Mouse (Mus musculus) kidney, embryonic 15.5 days (tissue): ENCODE results near the gene Arfgap3. TPM values are rescaled to one million over a fixed set of nuclear protein-coding genes. Genes with fewer than 3 reads are reported as not detected.
"Not testable (repeated sequence)": the region's sequence is repeated elsewhere in the genome, so short reads cannot be mapped to it uniquely, and the experiment has no call there.

Experiments
- ATAC-seq: fragments of 200-750 bp; cut with Nextera tagmentation; replicated peaks from 2 replicates; pipeline ENCODE4 v1.8.0; 2017; ENCODE audit warnings: moderate TSS enrichment; ENCODE audit not compliant: low FRiP score
- H3K27ac ChIP-seq: fragments of 300-500 bp; sonication (generic); 2 replicates; pipeline ENCODE4 v1.5.1; 2015; ENCODE audit warnings: mild to moderate bottlenecking, inconsistent platforms
- H3K27me3 ChIP-seq: fragments of 300-500 bp; sonication (generic); 2 replicates; pipeline ENCODE4 v1.6.1; 2015; ENCODE audit warnings: inconsistent platforms
- H3K36me3 ChIP-seq: fragments of 300-500 bp; sonication (generic); 2 replicates; pipeline ENCODE4 v1.6.1; 2015; ENCODE audit warnings: inconsistent platforms
- H3K4me1 ChIP-seq: fragments of 300-500 bp; sonication (generic); 2 replicates; pipeline ENCODE4 v1.6.1; 2015; ENCODE audit warnings: inconsistent platforms
- H3K4me2 ChIP-seq: fragments of 300-500 bp; sonication (generic); 2 replicates; pipeline ENCODE4 v1.6.1; 2015; ENCODE audit warnings: moderate library complexity, mild to moderate bottlenecking, inconsistent platforms
- H3K4me3 ChIP-seq: fragments of 300-500 bp; sonication (generic); replicated peaks from 2 replicates; pipeline ENCODE4 v1.5.1; 2015; ENCODE audit warnings: mild to moderate bottlenecking, inconsistent platforms
- H3K9ac ChIP-seq: fragments of 300-500 bp; sonication (generic); 2 replicates; pipeline ENCODE4 v1.6.1; 2015; ENCODE audit warnings: mild to moderate bottlenecking, inconsistent platforms
- H3K9me3 ChIP-seq: fragments of 300-500 bp; sonication (generic); replicated peaks from 2 replicates; pipeline ENCODE4 v1.6.1; 2016; ENCODE audit warnings: inconsistent platforms
- WGBS: fragments of 180-500 bp; shearing (Covaris S2); methylation state at CpG from one replicate; pipeline ENCODE4 v1.1.7; 2015; ENCODE audit warnings: mixed read lengths; 5-methylcytosine and 5-hydroxymethylcytosine counted together
- polyA plus RNA-seq: library from polyadenylated mRNA; unstranded; fragments of >200 nt; fragmentation: Nextera tagmentation; extraction: Ambion mirVana; gene quantifications from 2 replicates; pipeline ENCODE4 v1.2.1, GENCODE M21; 2015

The Arfgap3 gene
- polyA plus RNA-seq, 1 experiment from 2014 or later = 35.7 TPM

DNA sequence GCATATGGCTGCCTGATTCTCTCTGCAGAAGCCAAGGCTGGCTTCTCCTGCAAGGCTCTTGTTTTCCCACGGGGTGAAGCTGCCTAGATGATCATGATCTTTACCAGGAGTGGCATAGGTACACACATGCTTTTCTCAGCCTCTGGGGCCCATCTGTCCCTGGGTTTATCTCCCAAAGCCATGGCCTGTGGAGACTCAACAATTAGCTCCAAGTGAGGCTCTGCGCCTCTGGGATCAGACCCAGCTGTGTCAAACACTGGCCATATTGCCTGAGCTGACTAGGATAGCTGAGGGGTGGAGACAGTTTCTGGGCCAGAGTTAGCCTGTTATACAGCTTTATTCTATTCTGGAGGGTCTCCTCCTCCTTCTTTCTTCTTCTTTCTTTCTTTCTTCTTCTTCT is 59.1 kb downstream of the Arfgap3 start:
- no peaks in the 10 kb centered on the region for H3K27me3 ChIP-seq
- H3K4me2 ChIP-seq = no peak overlapping the region
- no peak overlapping the region for H3K27ac ChIP-seq
- ATAC-seq = no peak
- peaks cover 29% of the 10 kb centered on the region for H3K4me1 ChIP-seq
- 89% methylated on average over 2 of the region's 2 CpGs for WGBS
- no peaks in the 10 kb centered on the region for H3K9me3 ChIP-seq
- H3K9ac ChIP-seq = no peak overlapping the region
- no peaks in the 10 kb centered on the region for H3K36me3 ChIP-seq
- no peak overlapping the region for H3K4me3 ChIP-seq

DNA sequence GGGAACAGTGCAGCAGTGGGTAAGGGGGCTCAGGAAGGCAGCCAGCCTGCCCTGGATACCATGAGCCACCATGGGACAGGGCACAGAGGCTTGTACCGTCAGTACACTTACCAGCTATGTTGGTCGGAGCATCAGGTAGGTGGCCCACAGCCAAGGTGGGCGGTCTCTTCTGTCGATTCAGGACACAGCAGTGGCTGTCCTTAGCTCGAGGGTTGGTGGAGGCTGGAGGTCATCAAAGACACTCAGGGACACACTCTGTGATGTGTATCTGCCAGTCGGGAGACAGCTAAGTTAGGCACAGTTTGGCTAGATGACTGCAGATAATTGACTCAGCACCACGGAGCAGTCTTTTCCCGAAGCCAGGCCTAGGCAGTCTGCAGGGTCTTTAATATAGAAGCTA is 65.2 kb downstream of the Arfgap3 start:
- H3K4me1 ChIP-seq = no peaks in the 10 kb centered on the region
- H3K36me3 ChIP-seq = no peaks in the 10 kb centered on the region
- no peaks in the 10 kb centered on the region for H3K9me3 ChIP-seq
- 75% methylated on average over 8 of the region's 8 CpGs for WGBS
- H3K9ac ChIP-seq = no peak overlapping the region
- H3K4me2 ChIP-seq = no peak overlapping the region
- H3K4me3 ChIP-seq = no peak overlapping the region
- H3K27ac ChIP-seq = no peak overlapping the region
- ATAC-seq = no peak
- H3K27me3 ChIP-seq = no peaks in the 10 kb centered on the region

DNA sequence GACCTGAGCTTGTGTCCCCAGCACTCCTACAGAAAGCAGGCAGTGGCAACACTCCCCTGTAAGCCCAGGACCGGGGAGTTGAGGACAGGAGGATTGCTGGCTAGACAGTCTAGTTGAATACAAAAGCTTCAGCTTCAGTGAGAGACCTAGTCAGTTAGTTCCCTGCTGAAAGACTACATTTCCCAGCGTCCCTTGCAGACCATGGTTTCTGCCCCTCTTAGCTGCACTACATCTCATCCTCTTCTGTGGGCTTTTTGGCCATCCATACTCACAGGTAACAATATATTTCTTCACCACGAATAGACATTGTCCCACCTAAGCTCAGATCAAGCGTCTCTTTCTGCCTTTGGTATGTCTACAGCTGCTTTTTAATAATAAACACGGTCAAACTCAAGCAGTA is 67.7 kb downstream of the Arfgap3 start:
- ATAC-seq = no peak
- H3K4me3 ChIP-seq = no peak overlapping the region
- no peaks in the 10 kb centered on the region for H3K9me3 ChIP-seq
- H3K27ac ChIP-seq = no peak overlapping the region
- H3K36me3 ChIP-seq = no peaks in the 10 kb centered on the region
- no peaks in the 10 kb centered on the region for H3K4me1 ChIP-seq
- H3K27me3 ChIP-seq = no peaks in the 10 kb centered on the region
- H3K9ac ChIP-seq = no peak overlapping the region
- H3K4me2 ChIP-seq = no peak overlapping the region
- WGBS = 69% methylated on average over 5 of the region's 5 CpGs

DNA sequence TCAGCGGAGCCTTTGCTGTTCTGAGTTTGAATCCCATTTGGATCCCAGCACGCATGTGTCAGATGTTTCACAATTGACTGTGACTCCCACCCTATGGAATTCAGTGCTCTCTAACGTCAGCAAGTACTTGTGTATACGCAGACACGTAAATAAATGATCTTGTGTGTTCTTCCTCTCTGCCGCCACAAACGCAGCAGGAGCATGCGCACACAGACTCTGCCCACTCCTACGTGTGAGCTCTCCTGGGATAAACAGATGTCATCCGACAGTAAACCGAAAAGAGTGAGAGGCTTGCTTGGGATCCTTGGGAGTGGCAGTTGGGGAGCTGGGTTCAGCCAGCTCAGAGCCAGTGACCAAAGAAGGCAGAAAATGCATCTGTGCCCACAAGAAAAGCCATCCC is 68.7 kb downstream of the Arfgap3 start:
- ATAC-seq = no peak
- Histone ChIP-seq H3K36me3 (no peaks in the 10 kb centered on the region), H3K9ac (no peak overlapping the region), H3K27me3 (no peaks in the 10 kb centered on the region), H3K9me3 (no peaks in the 10 kb centered on the region), H3K4me3 (no peak overlapping the region), H3K27ac (no peak overlapping the region), H3K4me2 (no peak overlapping the region), H3K4me1 (no peaks in the 10 kb centered on the region)
- WGBS = 70% methylated on average over 11 of the region's 11 CpGs

DNA sequence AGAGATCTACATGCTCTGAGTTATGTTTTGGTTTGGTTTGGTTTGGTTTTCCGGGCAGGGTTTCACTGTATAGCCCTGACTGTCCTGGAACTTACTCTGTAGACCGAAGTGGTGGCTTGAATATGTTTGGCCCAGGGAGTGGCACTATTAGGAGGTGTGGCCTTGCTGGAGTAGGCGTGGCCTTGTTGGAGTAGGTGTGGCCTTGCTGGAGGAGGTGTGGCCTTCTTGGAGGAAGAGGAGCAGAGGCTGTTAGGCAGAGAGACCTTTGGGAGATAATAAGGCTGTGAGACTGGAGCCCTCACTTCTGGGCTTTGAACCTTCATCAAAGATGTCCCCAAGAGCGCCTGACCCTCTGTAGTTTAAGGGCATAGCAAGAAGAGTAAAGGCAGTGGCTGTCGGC is 71.5 kb downstream of the Arfgap3 start:
- no peaks in the 10 kb centered on the region for H3K9me3 ChIP-seq
- H3K4me1 ChIP-seq = no peaks in the 10 kb centered on the region
- no peak for ATAC-seq
- H3K4me3 ChIP-seq = no peak overlapping the region
- H3K27me3 ChIP-seq = no peaks in the 10 kb centered on the region
- H3K36me3 ChIP-seq = no peaks in the 10 kb centered on the region
- H3K27ac ChIP-seq = no peak overlapping the region
- no peak overlapping the region for H3K4me2 ChIP-seq
- 84% methylated on average over 5 of the region's 5 CpGs for WGBS
- no peak overlapping the region for H3K9ac ChIP-seq

DNA sequence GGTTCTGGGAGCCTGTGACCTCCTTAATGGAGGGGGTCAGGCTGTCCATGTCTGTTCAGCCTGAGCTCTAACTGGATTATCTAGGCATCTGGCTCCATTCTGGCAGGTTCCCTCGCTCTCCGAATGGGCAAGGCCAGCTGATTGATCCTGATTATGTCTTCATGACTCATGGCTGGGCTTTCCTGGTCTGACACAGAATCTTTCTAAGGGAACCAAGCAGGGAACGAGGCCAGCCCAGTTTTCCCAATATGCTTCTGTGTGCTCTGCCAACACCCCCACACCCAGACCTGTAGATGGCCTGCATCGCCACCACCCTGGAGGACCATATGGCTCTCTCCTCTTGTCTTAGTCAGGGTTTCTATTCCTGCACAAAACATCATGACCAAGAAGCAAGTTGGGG is 72.6 kb downstream of the Arfgap3 start:
- Histone ChIP-seq H3K27ac (no peak overlapping the region), H3K4me1 (no peaks in the 10 kb centered on the region), H3K9me3 (no peaks in the 10 kb centered on the region), H3K4me3 (no peak overlapping the region), H3K27me3 (no peaks in the 10 kb centered on the region), H3K9ac (no peak overlapping the region), H3K4me2 (no peak overlapping the region), H3K36me3 (no peaks in the 10 kb centered on the region)
- WGBS = 81% methylated on average over 4 of the region's 4 CpGs
- no peak for ATAC-seq

DNA sequence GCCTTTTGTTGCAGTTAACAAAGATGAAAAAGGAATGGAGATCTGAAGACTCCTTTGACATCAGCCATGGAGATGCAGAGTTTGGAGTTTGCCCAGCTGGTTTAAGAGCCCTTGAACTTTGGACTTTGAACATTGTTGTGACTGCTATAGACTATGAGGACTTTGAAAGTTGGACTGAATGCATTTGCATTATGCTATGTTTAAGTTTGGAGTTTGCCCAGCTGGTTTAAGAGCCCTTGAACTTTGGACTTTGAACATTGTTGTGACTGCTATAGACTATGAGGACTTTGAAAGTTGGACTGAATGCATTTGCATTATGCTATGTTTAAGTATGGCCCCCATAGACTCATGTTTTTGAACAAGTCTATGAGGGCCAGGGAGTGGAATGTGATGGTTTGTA is 75.8 kb downstream of the Arfgap3 start:
- not testable (repeated sequence) for H3K4me2 ChIP-seq, H3K27ac ChIP-seq, H3K27me3 ChIP-seq, H3K9me3 ChIP-seq, H3K36me3 ChIP-seq, H3K4me3 ChIP-seq, H3K9ac ChIP-seq, H3K4me1 ChIP-seq, ATAC-seq

DNA sequence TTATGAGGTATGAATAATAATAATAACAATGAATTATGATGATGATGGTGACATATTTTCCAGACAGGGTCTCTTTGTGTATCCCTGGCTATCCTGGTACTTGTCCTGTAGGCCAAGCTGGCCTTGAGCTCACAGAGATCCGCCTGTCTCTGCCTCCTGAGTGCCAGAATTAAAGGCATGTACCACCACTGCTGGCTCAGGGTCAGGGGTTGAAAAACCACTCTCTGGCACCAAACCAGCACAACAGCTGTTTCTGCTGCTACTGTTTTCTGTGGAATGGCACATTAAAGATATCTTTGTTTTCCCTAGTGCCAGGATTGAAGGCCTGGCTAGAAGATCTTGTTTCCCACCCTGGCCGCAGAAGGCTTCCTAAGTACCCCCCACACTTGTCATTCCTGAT is 77.0 kb downstream of the Arfgap3 start:
- Histone ChIP-seq H3K4me2 (no peak overlapping the region), H3K27me3 (no peaks in the 10 kb centered on the region), H3K9ac (no peak overlapping the region), H3K9me3 (no peaks in the 10 kb centered on the region), H3K4me1 (0 out of 2 replicates have a peak, but pooled peaks cover 6% of the 10 kb centered on the region), H3K4me3 (no peak overlapping the region), H3K36me3 (no peaks in the 10 kb centered on the region), H3K27ac (no peak overlapping the region)
- no peak for ATAC-seq
- WGBS = 80% methylated on average over 2 of the region's 2 CpGs

DNA sequence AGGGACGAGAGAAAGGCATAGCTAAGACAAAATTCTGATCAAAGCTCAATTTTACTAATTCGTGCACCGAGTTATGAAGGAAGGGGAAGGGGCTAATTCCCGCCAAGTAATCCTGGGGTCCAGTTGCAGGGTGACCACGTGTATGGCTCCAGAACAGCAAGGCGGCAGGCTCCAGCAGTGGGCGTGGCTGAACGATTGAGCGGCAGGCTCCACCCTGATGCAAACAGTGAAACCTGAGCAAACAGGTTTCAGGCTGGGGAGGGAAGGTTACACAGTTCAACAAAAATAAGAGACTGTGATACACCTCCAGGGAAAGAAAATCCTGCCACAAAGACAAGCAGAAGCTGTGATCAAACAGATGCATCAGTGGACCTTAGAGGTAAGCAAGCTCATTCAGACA is 78.8 kb downstream of the Arfgap3 start:
- WGBS = 22% methylated on average over 9 of the region's 9 CpGs
- H3K27ac ChIP-seq, ATAC-seq, H3K36me3 ChIP-seq, H3K4me3 ChIP-seq, H3K9me3 ChIP-seq, H3K27me3 ChIP-seq, H3K9ac ChIP-seq, H3K4me2 ChIP-seq, H3K4me1 ChIP-seq: not testable (repeated sequence)

DNA sequence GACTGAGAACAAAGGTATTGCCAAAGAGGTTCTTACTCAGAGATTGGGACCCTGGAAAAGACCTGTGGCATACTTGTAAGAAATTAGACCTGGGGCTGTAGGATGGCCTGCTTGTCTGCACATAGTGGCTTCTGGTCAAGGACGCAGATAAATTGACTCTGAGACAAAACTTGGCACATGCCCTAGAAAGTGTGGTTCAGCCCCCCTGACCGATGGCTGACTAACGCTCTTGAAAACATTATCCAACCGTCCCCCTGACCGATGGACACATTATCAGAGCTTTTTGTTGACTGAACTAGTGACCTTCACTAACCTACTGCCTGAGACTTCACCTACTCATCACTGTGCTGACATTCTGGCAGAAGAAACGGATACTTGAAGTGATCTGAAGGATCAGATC is 80.1 kb downstream of the Arfgap3 start:
- H3K4me3 ChIP-seq, ATAC-seq: not testable (repeated sequence)
- WGBS = 74% methylated on average over 6 of the region's 6 CpGs

DNA sequence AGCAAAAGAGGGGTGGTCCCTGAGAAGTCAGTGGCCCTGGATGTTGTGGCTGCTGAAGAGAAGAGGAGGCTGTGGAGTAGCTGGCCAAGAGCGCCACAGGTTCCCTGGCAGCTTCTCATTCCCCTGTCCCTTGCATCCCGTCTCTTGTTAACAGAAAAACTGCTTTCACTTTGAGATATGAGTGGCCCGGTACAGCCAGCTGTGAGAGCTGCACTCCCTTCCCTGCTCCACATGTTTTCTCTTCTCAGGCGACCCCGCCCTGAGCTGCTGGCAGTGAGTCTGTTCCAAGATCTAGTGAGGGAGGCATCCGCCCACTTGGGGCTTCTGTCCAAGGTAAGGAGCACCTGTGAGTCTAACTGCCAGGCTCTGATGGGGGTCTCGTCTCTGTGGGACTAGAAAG is 81.6 kb downstream of the Arfgap3 start:
- peak overlapping the region; percentile 21; the same call in 1 of the 2 replicates for H3K4me2 ChIP-seq
- not testable (repeated sequence) for H3K4me3 ChIP-seq, H3K36me3 ChIP-seq, H3K9me3 ChIP-seq, H3K27me3 ChIP-seq, ATAC-seq, H3K27ac ChIP-seq, H3K9ac ChIP-seq
- 0 out of 2 replicates have a peak, but pooled peaks cover 10% of the 10 kb centered on the region for H3K4me1 ChIP-seq
- WGBS = 30% methylated on average over 7 of the region's 7 CpGs

More for the DNA sequence above, 80.1 kb downstream of the Arfgap3 start:
- H3K9me3 ChIP-seq, H3K9ac ChIP-seq, H3K27me3 ChIP-seq, H3K36me3 ChIP-seq, H3K27ac ChIP-seq, H3K4me2 ChIP-seq: not testable (repeated sequence)
- 0 out of 2 replicates have a peak, but pooled peaks cover 10% of the 10 kb centered on the region for H3K4me1 ChIP-seq

DNA sequence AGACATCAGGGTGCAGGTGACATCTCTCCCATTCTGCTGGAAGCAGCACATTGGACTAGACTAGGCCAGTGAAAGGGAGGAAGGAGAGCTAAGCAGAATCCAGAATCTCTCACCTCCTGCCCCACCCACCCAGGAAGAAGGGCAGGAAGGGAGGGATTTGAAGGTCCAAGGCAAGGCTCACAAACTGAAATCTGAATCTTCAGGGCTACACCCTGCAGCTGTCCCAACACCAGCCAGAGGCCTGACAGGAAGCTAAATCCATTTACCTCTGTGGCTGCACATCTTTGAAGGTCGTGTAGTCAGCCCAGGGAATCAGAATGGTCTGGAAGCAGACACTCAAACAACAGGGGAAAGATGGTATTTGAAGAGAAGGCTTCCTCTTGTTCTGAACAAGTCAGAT is 84.8 kb downstream of the Arfgap3 start:
- H3K4me3 ChIP-seq = no peak overlapping the region
- H3K4me1 ChIP-seq = 0 out of 2 replicates have a peak, but pooled peaks cover 7% of the 10 kb centered on the region
- H3K36me3 ChIP-seq = no peaks in the 10 kb centered on the region
- no peaks in the 10 kb centered on the region for H3K9me3 ChIP-seq
- no peak overlapping the region for H3K27ac ChIP-seq
- ATAC-seq = no peak
- no peak overlapping the region for H3K9ac ChIP-seq
- 11% methylated on average over 1 of the region's 1 CpGs for WGBS
- no peaks in the 10 kb centered on the region for H3K27me3 ChIP-seq
- H3K4me2 ChIP-seq = no peak overlapping the region

DNA sequence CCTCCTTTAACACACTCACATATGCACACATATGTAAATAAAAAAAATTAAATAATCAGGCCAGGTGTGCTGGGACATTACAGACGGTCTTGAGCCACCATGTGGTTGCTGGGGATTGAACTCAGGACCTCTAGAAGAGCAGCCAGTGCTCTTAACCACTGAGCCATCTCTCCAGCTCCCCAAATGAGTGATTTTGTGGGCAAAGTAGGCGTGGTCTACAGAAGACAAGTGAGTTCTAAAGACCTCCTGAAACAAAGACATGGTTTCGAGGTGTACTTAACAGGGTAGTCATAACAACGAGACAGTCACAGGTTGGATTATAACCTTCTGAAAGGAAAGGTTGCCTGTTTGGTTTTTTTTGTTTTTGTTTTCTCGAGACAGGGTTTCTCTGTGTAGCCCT is 86.6 kb downstream of the Arfgap3 start:
- H3K9me3 ChIP-seq = no peaks in the 10 kb centered on the region
- H3K27ac ChIP-seq = no peak overlapping the region
- H3K4me3 ChIP-seq = no peak overlapping the region
- no peaks in the 10 kb centered on the region for H3K36me3 ChIP-seq
- no peaks in the 10 kb centered on the region for H3K27me3 ChIP-seq
- H3K4me2 ChIP-seq = no peak overlapping the region
- H3K9ac ChIP-seq = no peak overlapping the region
- no peak for ATAC-seq
- WGBS = 82% methylated on average over 5 of the region's 5 CpGs
- 0 out of 2 replicates have a peak, but pooled peaks cover 7% of the 10 kb centered on the region for H3K4me1 ChIP-seq
